Mouse (Mus musculus) intestine, postnatal 0 days (tissue): ENCODE measurements at regions not wholly inside any gene's neighbourhood (a gene's known extent, or its start where the extent isn't known, plus 50 kb on each side); places are given as distances from the start of the nearest gene placed in this dataset.

Experiments used
- ATAC-seq: fragments of 200-750 bp; cut with Nextera tagmentation; 2 replicates; pipeline ENCODE4 v1.8.0; 2017; ENCODE audit warnings: mild to moderate bottlenecking, moderate TSS enrichment, moderate library complexity
- H3K27ac ChIP-seq: fragments of 300-500 bp; sonication (generic); 2 replicates; pipeline ENCODE4 v1.5.1; 2014; ENCODE audit warnings: mild to moderate bottlenecking, low read depth, low read length, moderate library complexity
- H3K27me3 ChIP-seq: fragments of 300-500 bp; sonication (generic); replicated peaks from 2 replicates; pipeline ENCODE4 v1.6.1; 2014; ENCODE audit warnings: low read length, mixed read lengths; ENCODE audit not compliant: control insufficient read depth, insufficient read depth
- H3K36me3 ChIP-seq: fragments of 300-500 bp; sonication (generic); 2 replicates; pipeline ENCODE4 v1.6.1; 2014; ENCODE audit warnings: mild to moderate bottlenecking, moderate library complexity; ENCODE audit not compliant: control insufficient read depth, insufficient read depth
- H3K4me1 ChIP-seq: fragments of 300-500 bp; sonication (generic); replicated peaks from 2 replicates; pipeline ENCODE4 v1.6.1; 2014; ENCODE audit warnings: antibody characterized with exemption, low read length, mixed read lengths; ENCODE audit not compliant: control insufficient read depth, insufficient read depth
- H3K4me2 ChIP-seq: fragments of 300-500 bp; sonication (generic); replicated peaks from 2 replicates; pipeline ENCODE4 v1.6.1; 2014; ENCODE audit warnings: low read depth, mild to moderate bottlenecking, moderate library complexity
- H3K4me3 ChIP-seq: fragments of 300-500 bp; sonication (generic); 2 replicates; pipeline ENCODE4 v1.5.1; 2014; ENCODE audit warnings: low read depth, low read length
- H3K9ac ChIP-seq: fragments of 300-500 bp; sonication (generic); 2 replicates; pipeline ENCODE4 v1.6.1; 2014; ENCODE audit warnings: mild to moderate bottlenecking, low read depth, low read length
- H3K9me3 ChIP-seq: fragments of 300-500 bp; sonication (generic); 2 replicates; pipeline ENCODE4 v1.6.1; 2016; ENCODE audit warnings: mixed run types; ENCODE audit not compliant: control insufficient read depth
- CTCF ChIP-seq: sonication (generic); IDR thresholded peaks from 2 replicates; pipeline ENCODE4 v1.5.1; 2016; ENCODE audit warnings: low read depth, mild to moderate bottlenecking, control low read depth, antibody characterized with exemption, moderate library complexity
- WGBS: fragments of 180-500 bp; shearing (Covaris S2); extraction: QIAGEN DNeasy Blood & Tissue Kit; methylation state at CpG from one replicate; pipeline ENCODE4 v1.1.7; 2014; 5-methylcytosine and 5-hydroxymethylcytosine counted together

GRCm38 (mm10) chr2:166426960-166427359, 271.5 kb upstream of the Sulf2 start:
- WGBS, result 18% methylated on average over 10 of the region's 10 CpGs
- no peaks in the 10 kb centered on the region for H3K9me3 ChIP-seq
- no peak overlapping the region for H3K4me2 ChIP-seq
- H3K4me1 ChIP-seq, result 0 out of 2 replicates have a peak, but pooled peaks cover 2% of the 10 kb centered on the region
- no peak for ATAC-seq
- H3K9ac ChIP-seq, result no peak overlapping the region
- H3K36me3 ChIP-seq, result no peaks in the 10 kb centered on the region
- no peak overlapping the region for H3K27ac ChIP-seq
- H3K4me3 ChIP-seq, result no peak overlapping the region
- no peaks in the 10 kb centered on the region for H3K27me3 ChIP-seq
- TF ChIP-seq CTCF, result no peak

GRCm38 (mm10) chr2:166426457-166426856, 271.0 kb upstream of the Sulf2 start:
- Histone ChIP-seq H3K27ac (no peak overlapping the region), H3K4me3 (no peak overlapping the region), H3K36me3 (no peaks in the 10 kb centered on the region), H3K4me1 (0 out of 2 replicates have a peak, but pooled peaks cover 2% of the 10 kb centered on the region), H3K4me2 (no peak overlapping the region), H3K9me3 (no peaks in the 10 kb centered on the region), H3K9ac (no peak overlapping the region), H3K27me3 (no peaks in the 10 kb centered on the region)
- TF ChIP-seq CTCF, result no peak
- WGBS, result 49% methylated on average over 6 of the region's 6 CpGs
- ATAC-seq, result no peak

GRCm38 (mm10) chr2:166425141-166425540, 269.7 kb upstream of the Sulf2 start:
- no peaks in the 10 kb centered on the region for H3K9me3 ChIP-seq
- no peak for ATAC-seq
- H3K4me2 ChIP-seq, result no peak overlapping the region
- no peak overlapping the region for H3K27ac ChIP-seq
- no peak for TF ChIP-seq CTCF
- H3K9ac ChIP-seq, result no peak overlapping the region
- no peak overlapping the region for H3K4me3 ChIP-seq
- no peaks in the 10 kb centered on the region for H3K27me3 ChIP-seq
- 81% methylated on average over 3 of the region's 3 CpGs for WGBS
- H3K4me1 ChIP-seq, result 0 out of 2 replicates have a peak, but pooled peaks cover 2% of the 10 kb centered on the region
- H3K36me3 ChIP-seq, result no peaks in the 10 kb centered on the region

GRCm38 (mm10) chr2:166423132-166423660, 267.7 kb upstream of the Sulf2 start:
- no peak for ATAC-seq
- Histone ChIP-seq H3K9ac (no peak overlapping the region), H3K4me2 (no peak overlapping the region), H3K9me3 (no peaks in the 10 kb centered on the region), H3K4me1 (no peaks in the 10 kb centered on the region), H3K36me3 (no peaks in the 10 kb centered on the region), H3K27ac (no peak overlapping the region), H3K4me3 (no peak overlapping the region), H3K27me3 (no peaks in the 10 kb centered on the region)
- no peak for TF ChIP-seq CTCF
- 80% methylated on average over 6 of the region's 6 CpGs for WGBS

GRCm38 (mm10) chr2:166420275-166420674, 264.8 kb upstream of the Sulf2 start:
- H3K9ac ChIP-seq, result no peak overlapping the region
- H3K36me3 ChIP-seq, result no peaks in the 10 kb centered on the region
- no peaks in the 10 kb centered on the region for H3K27me3 ChIP-seq
- no peak overlapping the region for H3K4me2 ChIP-seq
- no peaks in the 10 kb centered on the region for H3K4me1 ChIP-seq
- no peak for ATAC-seq
- WGBS, result 67% methylated on average over 8 of the region's 8 CpGs
- TF ChIP-seq CTCF, result no peak
- H3K4me3 ChIP-seq, result no peak overlapping the region
- no peak overlapping the region for H3K27ac ChIP-seq
- no peaks in the 10 kb centered on the region for H3K9me3 ChIP-seq

- no peaks in the 10 kb centered on the region for H3K9me3 ChIP-seq
- WGBS, result 84% methylated on average over 9 of the region's 9 CpGs
- TF ChIP-seq CTCF, result no peak
Observed at GRCm38 (mm10) chr2:166419271-166419670, 263.8 kb upstream of the Sulf2 start.

GRCm38 (mm10) chr2:166418279-166418678, 262.8 kb upstream of the Sulf2 start:
- Histone ChIP-seq H3K4me3 (no peak overlapping the region), H3K36me3 (no peaks in the 10 kb centered on the region), H3K4me2 (no peak overlapping the region), H3K9me3 (no peaks in the 10 kb centered on the region), H3K9ac (no peak overlapping the region), H3K4me1 (no peaks in the 10 kb centered on the region), H3K27ac (no peak overlapping the region), H3K27me3 (no peaks in the 10 kb centered on the region)
- no peak for ATAC-seq
- WGBS, result 85% methylated on average over 8 of the region's 8 CpGs
- no peak for TF ChIP-seq CTCF

More at GRCm38 (mm10) chr2:166419271-166419670, 263.8 kb upstream of the Sulf2 start:
- Histone ChIP-seq H3K4me3 (no peak overlapping the region), H3K4me2 (no peak overlapping the region), H3K27ac (no peak overlapping the region), H3K36me3 (no peaks in the 10 kb centered on the region), H3K4me1 (no peaks in the 10 kb centered on the region), H3K27me3 (no peaks in the 10 kb centered on the region), H3K9ac (no peak overlapping the region)
- no peak for ATAC-seq
